Comparison of ENCODE assay signal across 32 mouse cellular contexts in the genomic region with DNA sequence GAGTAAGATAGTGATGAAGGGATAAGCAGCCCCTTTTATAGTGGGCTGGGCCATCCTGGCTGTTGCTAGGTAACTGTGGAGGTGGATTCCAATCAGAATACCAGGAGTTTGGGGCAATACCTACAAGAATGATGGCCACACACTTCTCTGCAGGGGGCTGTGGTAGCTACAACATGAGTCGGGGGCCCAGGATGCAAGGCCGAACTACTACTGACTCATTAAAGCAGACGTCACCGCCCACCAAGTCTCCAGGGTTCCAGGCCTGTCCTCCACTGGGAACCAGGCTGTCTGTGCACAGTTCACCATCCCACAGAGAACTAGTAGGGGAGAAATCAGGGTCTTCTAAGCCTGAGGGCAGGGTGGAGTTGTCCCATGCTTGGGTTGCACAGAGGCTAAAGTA.
"Had no signal": no experiment of that assay in that cellular context is flagged by ENCODE, and none has a peak within 500 bp of the region (broad histone marks: within the 10 kb centered on the region; RNA-seq: fewer than 3 reads in every experiment).

No protein-coding gene starts in this region.

- H3K9me3 ChIP-seq: liver, embryonic 15.5 days; lung, embryonic 15.5 days had no signal

- H3K4me2 ChIP-seq: limb, embryonic 12.5 days; limb, embryonic 13.5 days; limb, embryonic 15.5 days; liver, embryonic 11.5 days; liver, embryonic 12.5 days; liver, embryonic 13.5 days; liver, embryonic 15.5 days; lung, embryonic 14.5 days; lung, embryonic 15.5 days; midbrain, embryonic 11.5 days; midbrain, embryonic 12.5 days; midbrain, embryonic 13.5 days; midbrain, embryonic 15.5 days; neural tube, embryonic 12.5 days had no signal

- H3K27me3 ChIP-seq: limb, embryonic 12.5 days; limb, embryonic 13.5 days; limb, embryonic 15.5 days; liver, embryonic 12.5 days; liver, embryonic 13.5 days; liver, embryonic 15.5 days; lung, embryonic 15.5 days; megakaryocyte, embryonic 14.5 days; midbrain, embryonic 12.5 days; midbrain, embryonic 13.5 days; midbrain, embryonic 15.5 days; neural tube, embryonic 12.5 days had no signal

- ATAC-seq: liver, embryonic 12.5 days; liver, postnatal 0 days; lung, postnatal 0 days; midbrain, embryonic 13.5 days; midbrain, embryonic 15.5 days; midbrain, embryonic 16.5 days had no signal

- DNase-seq: left cerebral cortex, postnatal 4 days; liver; liver, embryonic 13.5 days; liver, postnatal 0 days; lung, adult 18-20 months; lung, adult 2 months; lung, embryonic 14.5 days; lung, postnatal 10 days; lung, postnatal 14 days; lung, postnatal 36 days; lung, postnatal 4 days; midbrain, embryonic 14.5 days had no signal

- H3K36me3 ChIP-seq: limb, embryonic 10.5 days; limb, embryonic 12.5 days; limb, embryonic 13.5 days; limb, embryonic 15.5 days; liver, embryonic 12.5 days; liver, embryonic 13.5 days; liver, embryonic 15.5 days; lung, embryonic 15.5 days; midbrain, embryonic 10.5 days; midbrain, embryonic 12.5 days; midbrain, embryonic 13.5 days; midbrain, embryonic 15.5 days; neural tube, embryonic 12.5 days had no signal

- H3K9ac ChIP-seq: limb, embryonic 12.5 days; limb, embryonic 13.5 days; limb, embryonic 15.5 days; liver, embryonic 12.5 days; liver, embryonic 13.5 days; liver, embryonic 14.5 days; liver, embryonic 15.5 days; liver, postnatal 0 days; lung, embryonic 14.5 days; lung, embryonic 15.5 days; midbrain, embryonic 12.5 days; midbrain, embryonic 13.5 days; midbrain, embryonic 15.5 days; neural tube, embryonic 12.5 days had no signal

- H3K4me1 ChIP-seq: limb, embryonic 10.5 days; limb, embryonic 12.5 days; limb, embryonic 13.5 days; limb, embryonic 15.5 days; liver, embryonic 12.5 days; liver, embryonic 13.5 days; liver, embryonic 15.5 days; lung, embryonic 15.5 days; megakaryocyte, embryonic 14.5 days; midbrain, embryonic 10.5 days; midbrain, embryonic 12.5 days; midbrain, embryonic 13.5 days; midbrain, embryonic 15.5 days; neural tube, embryonic 12.5 days had no signal

- H3K27ac ChIP-seq: limb, embryonic 10.5 days; limb, embryonic 12.5 days; limb, embryonic 13.5 days; limb, embryonic 15.5 days; liver, embryonic 12.5 days; liver, embryonic 13.5 days; liver, embryonic 14.5 days; liver, embryonic 15.5 days; lung, embryonic 15.5 days; macrophage; midbrain, embryonic 10.5 days; midbrain, embryonic 12.5 days; midbrain, embryonic 13.5 days; midbrain, embryonic 15.5 days; neural tube, embryonic 12.5 days had no signal

- H3K4me3 ChIP-seq: limb, embryonic 10.5 days; limb, embryonic 12.5 days; limb, embryonic 13.5 days; limb, embryonic 15.5 days; liver, embryonic 12.5 days; liver, embryonic 13.5 days; liver, embryonic 15.5 days; lung, embryonic 15.5 days; megakaryocyte, embryonic 14.5 days; midbrain, embryonic 10.5 days; midbrain, embryonic 12.5 days; midbrain, embryonic 13.5 days; midbrain, embryonic 15.5 days; myocyte; neural tube, embryonic 12.5 days had no signal
